Mouse (Mus musculus): ENCODE results near the gene Fat2.

The Fat2 gene

GRCm38 (mm10) chr11:55334063-55334462 lies 2.3 kb downstream of the Fat2 start:
- in situ Hi-C loops (cut with MboI; ENCODE audit: unreplicated experiment in 2 of 2), result no loop called here

- in situ Hi-C loops (cut with MboI; ENCODE audit: unreplicated experiment in 2 of 2), result no loop called here
Measured at GRCm38 (mm10) chr11:55329868-55330772, 6.2 kb downstream of the Fat2 start.

- in situ Hi-C loops (cut with MboI; ENCODE audit: unreplicated experiment in 2 of 2), result no loop called here
Measured at GRCm38 (mm10) chr11:55327558-55328409, 8.6 kb downstream of the Fat2 start.

GRCm38 (mm10) chr11:55327111-55327510 lies 9.3 kb downstream of the Fat2 start:
- in situ Hi-C loops (cut with MboI; ENCODE audit: unreplicated experiment in 2 of 2), result no loop called here

GRCm38 (mm10) chr11:55326211-55326610 lies 10.2 kb downstream of the Fat2 start:
- in situ Hi-C loops (cut with MboI; ENCODE audit: unreplicated experiment in 2 of 2), result no loop called here

- in situ Hi-C loops (cut with MboI; ENCODE audit: unreplicated experiment in 2 of 2), result no loop called here
Measured at GRCm38 (mm10) chr11:55323854-55324253, 12.5 kb downstream of the Fat2 start.

GRCm38 (mm10) chr11:55320990-55321389 lies 15.4 kb downstream of the Fat2 start:
- in situ Hi-C loops (cut with MboI; ENCODE audit: unreplicated experiment in 2 of 2), result no loop called here

- in situ Hi-C loops (cut with MboI; ENCODE audit: unreplicated experiment in 2 of 2), result no loop called here
Measured at GRCm38 (mm10) chr11:55315966-55316365, 20.4 kb downstream of the Fat2 start.

GRCm38 (mm10) chr11:55314704-55315047 lies 21.7 kb downstream of the Fat2 start:
- in situ Hi-C loops (cut with MboI; ENCODE audit: unreplicated experiment in 2 of 2), result no loop called here

- in situ Hi-C loops (cut with MboI; ENCODE audit: unreplicated experiment in 2 of 2), result no loop called here
Measured at GRCm38 (mm10) chr11:55313768-55314703, 22.3 kb downstream of the Fat2 start.

- in situ Hi-C loops (cut with MboI; ENCODE audit: unreplicated experiment in 2 of 2), result no loop called here
Measured at GRCm38 (mm10) chr11:55302350-55302749, 34.0 kb downstream of the Fat2 start.

GRCm38 (mm10) chr11:55293179-55293578 lies 43.2 kb downstream of the Fat2 start:
- in situ Hi-C loops (cut with MboI; ENCODE audit: unreplicated experiment in 2 of 2), result no loop called here

- in situ Hi-C loops (cut with MboI; ENCODE audit: unreplicated experiment in 2 of 2), result no loop called here
Measured at GRCm38 (mm10) chr11:55291901-55292300, 44.5 kb downstream of the Fat2 start.

- in situ Hi-C loops (cut with MboI; ENCODE audit: unreplicated experiment in 2 of 2), result no loop called here
Measured at GRCm38 (mm10) chr11:55289851-55290391, 46.4 kb downstream of the Fat2 start.

- in situ Hi-C loops (cut with MboI; ENCODE audit: unreplicated experiment in 2 of 2), result no loop called here
Measured at GRCm38 (mm10) chr11:55274756-55275155, 61.6 kb downstream of the Fat2 start.

GRCm38 (mm10) chr11:55268580-55268979 lies 67.8 kb downstream of the Fat2 start:
- in situ Hi-C loops (cut with MboI; ENCODE audit: unreplicated experiment in 2 of 2), result no loop called here

GRCm38 (mm10) chr11:55265647-55266046 lies 70.7 kb downstream of the Fat2 start:
- in situ Hi-C loops (cut with MboI; ENCODE audit: unreplicated experiment in 2 of 2), result no loop called here

- in situ Hi-C loops (cut with MboI; ENCODE audit: unreplicated experiment in 2 of 2), result no loop called here
Measured at GRCm38 (mm10) chr11:55264318-55264717, 72.0 kb downstream of the Fat2 start.

- in situ Hi-C loops (cut with MboI; ENCODE audit: unreplicated experiment in 2 of 2), result no loop called here
Measured at GRCm38 (mm10) chr11:55262000-55262399, 74.4 kb downstream of the Fat2 start.

GRCm38 (mm10) chr11:55261105-55261504 lies 75.3 kb downstream of the Fat2 start:
- in situ Hi-C loops (cut with MboI; ENCODE audit: unreplicated experiment in 2 of 2), result no loop called here

Measured in v-Abl transformed pro-B cells (cell line).